Mouse (Mus musculus): ENCODE results near the gene Snap23. TPM values are rescaled to one million over a fixed set of nuclear protein-coding genes. Genes with fewer than 3 reads are reported as not detected.

The Snap23 gene
- polyA plus RNA-seq, 1 experiment from 2014 or later, result 17.2 TPM

GRCm38 (mm10) chr2:120597734-120598133, 30.3 kb downstream of the Snap23 start:
- TF ChIP-seq CTCF (IDR thresholded peaks at IDR 0.05; ENCODE audit: low read depth) (no peak), EP300 (IDR thresholded peaks at IDR 0.05; ENCODE audit: low read depth) (no peak)
- no peaks in the 10 kb centered on the region for H3K27me3 ChIP-seq (ENCODE audit: insufficient read depth, low read length)
- H3K4me1 ChIP-seq (ENCODE audit: insufficient read depth), result no peaks in the 10 kb centered on the region
- ATAC-seq, result no peak
- no peak overlapping the region for H3K9ac ChIP-seq (replicated peaks)
- H3K4me2 ChIP-seq (ENCODE audit: low read depth, low read length), result no peak overlapping the region
- no peak overlapping the region for H3K27ac ChIP-seq (ENCODE audit: low read depth)
- H3K9me3 ChIP-seq (ENCODE audit: low read length), result no peaks in the 10 kb centered on the region
- DNase-seq, result no peak
- 79% methylated on average over 2 of the region's 2 CpGs for WGBS (ENCODE audit: insufficient replicate concordance)
- no peak overlapping the region for H3K4me3 ChIP-seq (ENCODE audit: low read depth, low read length)
- peaks cover 52% of the 10 kb centered on the region for H3K36me3 ChIP-seq (replicated peaks; ENCODE audit: insufficient read depth, low read length)

- Histone ChIP-seq H3K4me2 (ENCODE audit: low read depth, low read length) (no peak overlapping the region), H3K4me1 (ENCODE audit: insufficient read depth) (no peaks in the 10 kb centered on the region), H3K27ac (ENCODE audit: low read depth) (no peak overlapping the region), H3K36me3 (replicated peaks; ENCODE audit: insufficient read depth, low read length) (peaks cover 44% of the 10 kb centered on the region), H3K9me3 (ENCODE audit: low read length) (no peaks in the 10 kb centered on the region), H3K27me3 (ENCODE audit: insufficient read depth, low read length) (no peaks in the 10 kb centered on the region), H3K9ac (replicated peaks) (no peak overlapping the region), H3K4me3 (ENCODE audit: low read depth, low read length) (no peak overlapping the region)
- DNase-seq (no peak), ATAC-seq (no peak)
- 74% methylated on average over 4 of the region's 4 CpGs for WGBS (ENCODE audit: insufficient replicate concordance)
- TF ChIP-seq CTCF (IDR thresholded peaks at IDR 0.05; ENCODE audit: low read depth) (no peak), EP300 (IDR thresholded peaks at IDR 0.05; ENCODE audit: low read depth) (no peak)
Observed at GRCm38 (mm10) chr2:120599506-120599905, 32.0 kb downstream of the Snap23 start.

- ATAC-seq (no peak), DNase-seq (no peak)
- Histone ChIP-seq H3K4me3 (ENCODE audit: low read depth, low read length) (no peak overlapping the region), H3K9me3 (ENCODE audit: low read length) (no peaks in the 10 kb centered on the region), H3K4me1 (ENCODE audit: insufficient read depth) (peaks cover 19% of the 10 kb centered on the region), H3K27me3 (ENCODE audit: insufficient read depth, low read length) (no peaks in the 10 kb centered on the region), H3K27ac (ENCODE audit: low read depth) (no peak overlapping the region), H3K36me3 (replicated peaks; ENCODE audit: insufficient read depth, low read length) (no peaks in the 10 kb centered on the region; the same call in 1 of the 2 replicates), H3K4me2 (ENCODE audit: low read depth, low read length) (no peak overlapping the region), H3K9ac (replicated peaks) (no peak overlapping the region)
- 84% methylated on average over 6 of the region's 6 CpGs for WGBS (ENCODE audit: insufficient replicate concordance)
- TF ChIP-seq CTCF (IDR thresholded peaks at IDR 0.05; ENCODE audit: low read depth) (peak; percentile 57), EP300 (IDR thresholded peaks at IDR 0.05; ENCODE audit: low read depth) (no peak)
Observed at GRCm38 (mm10) chr2:120606021-120606690, 38.7 kb downstream of the Snap23 start.

GRCm38 (mm10) chr2:120608830-120609723, 41.6 kb downstream of the Snap23 start, which contains the start of the genes Haus2 and Lrrc57:
Haus2 (plus strand) TSS chr2:120609383.
Lrrc57 (minus strand) TSS chr2:120609520.
- Histone ChIP-seq H3K4me3 (ENCODE audit: low read depth, low read length) (peak within 1 kb of the TSS; percentile 92), H3K9ac (replicated peaks) (peak within 1 kb of the TSS; percentile 84), H3K4me1 (ENCODE audit: insufficient read depth) (peaks cover 22% of the 10 kb centered on the region), H3K36me3 (replicated peaks; ENCODE audit: insufficient read depth, low read length) (peaks cover 11% of the 10 kb centered on the region), H3K4me2 (ENCODE audit: low read depth, low read length) (peak within 1 kb of the TSS; percentile 92), H3K27me3 (ENCODE audit: insufficient read depth, low read length) (no peaks in the 10 kb centered on the region), H3K9me3 (ENCODE audit: low read length) (no peaks in the 10 kb centered on the region), H3K27ac (ENCODE audit: low read depth) (peak within 1 kb of the TSS; percentile 94)
- peak; percentile 42 for TF ChIP-seq CTCF (IDR thresholded peaks at IDR 0.05; ENCODE audit: low read depth)
- TF ChIP-seq EP300 (IDR thresholded peaks at IDR 0.05; ENCODE audit: low read depth), result no peak
- peak; percentile 98 for ATAC-seq
- WGBS (ENCODE audit: insufficient replicate concordance), result 0% methylated on average over 52 of the region's 52 CpGs
- DNase-seq, result peak; percentile 95

GRCm38 (mm10) chr2:120616279-120617163, 49.0 kb downstream of the Snap23 start:
- 72% methylated on average over 5 of the region's 5 CpGs for WGBS (ENCODE audit: insufficient replicate concordance)
- Histone ChIP-seq H3K4me3 (ENCODE audit: low read depth, low read length) (no peak overlapping the region), H3K36me3 (replicated peaks; ENCODE audit: insufficient read depth, low read length) (peaks cover 40% of the 10 kb centered on the region), H3K4me2 (ENCODE audit: low read depth, low read length) (no peak overlapping the region), H3K9me3 (ENCODE audit: low read length) (no peaks in the 10 kb centered on the region), H3K4me1 (ENCODE audit: insufficient read depth) (0 out of 2 replicates have a peak, but pooled peaks cover under 1% of the 10 kb centered on the region), H3K27me3 (ENCODE audit: insufficient read depth, low read length) (no peaks in the 10 kb centered on the region), H3K27ac (ENCODE audit: low read depth) (no peak overlapping the region), H3K9ac (replicated peaks) (no peak overlapping the region)
- no peak for DNase-seq
- ATAC-seq, result no peak
- TF ChIP-seq CTCF (IDR thresholded peaks at IDR 0.05; ENCODE audit: low read depth), result no peak
- no peak for TF ChIP-seq EP300 (IDR thresholded peaks at IDR 0.05; ENCODE audit: low read depth)

Data from liver, postnatal 0 days (tissue).